Mouse (Mus musculus) intestine, postnatal 0 days (tissue): ENCODE measurements at regions not wholly inside any gene's neighbourhood (a gene's known extent, or its start where the extent isn't known, plus 50 kb on each side); places are given as distances from the start of the nearest gene placed in this dataset.

Experiments used
- ATAC-seq: fragments of 200-750 bp; cut with Nextera tagmentation; 2 replicates; pipeline ENCODE4 v1.8.0; 2017; ENCODE audit warnings: mild to moderate bottlenecking, moderate TSS enrichment, moderate library complexity
- H3K27ac ChIP-seq: fragments of 300-500 bp; sonication (generic); 2 replicates; pipeline ENCODE4 v1.5.1; 2014; ENCODE audit warnings: mild to moderate bottlenecking, low read depth, low read length, moderate library complexity
- H3K27me3 ChIP-seq: fragments of 300-500 bp; sonication (generic); replicated peaks from 2 replicates; pipeline ENCODE4 v1.6.1; 2014; ENCODE audit warnings: low read length, mixed read lengths; ENCODE audit not compliant: control insufficient read depth, insufficient read depth
- H3K36me3 ChIP-seq: fragments of 300-500 bp; sonication (generic); 2 replicates; pipeline ENCODE4 v1.6.1; 2014; ENCODE audit warnings: mild to moderate bottlenecking, moderate library complexity; ENCODE audit not compliant: control insufficient read depth, insufficient read depth
- H3K4me1 ChIP-seq: fragments of 300-500 bp; sonication (generic); replicated peaks from 2 replicates; pipeline ENCODE4 v1.6.1; 2014; ENCODE audit warnings: antibody characterized with exemption, low read length, mixed read lengths; ENCODE audit not compliant: control insufficient read depth, insufficient read depth
- H3K4me2 ChIP-seq: fragments of 300-500 bp; sonication (generic); replicated peaks from 2 replicates; pipeline ENCODE4 v1.6.1; 2014; ENCODE audit warnings: low read depth, mild to moderate bottlenecking, moderate library complexity
- H3K4me3 ChIP-seq: fragments of 300-500 bp; sonication (generic); 2 replicates; pipeline ENCODE4 v1.5.1; 2014; ENCODE audit warnings: low read depth, low read length
- H3K9ac ChIP-seq: fragments of 300-500 bp; sonication (generic); 2 replicates; pipeline ENCODE4 v1.6.1; 2014; ENCODE audit warnings: mild to moderate bottlenecking, low read depth, low read length
- H3K9me3 ChIP-seq: fragments of 300-500 bp; sonication (generic); 2 replicates; pipeline ENCODE4 v1.6.1; 2016; ENCODE audit warnings: mixed run types; ENCODE audit not compliant: control insufficient read depth
- CTCF ChIP-seq: sonication (generic); IDR thresholded peaks from 2 replicates; pipeline ENCODE4 v1.5.1; 2016; ENCODE audit warnings: low read depth, mild to moderate bottlenecking, control low read depth, antibody characterized with exemption, moderate library complexity
- WGBS: fragments of 180-500 bp; shearing (Covaris S2); extraction: QIAGEN DNeasy Blood & Tissue Kit; methylation state at CpG from one replicate; pipeline ENCODE4 v1.1.7; 2014; 5-methylcytosine and 5-hydroxymethylcytosine counted together

- 65% methylated on average over 3 of the region's 3 CpGs for WGBS
These were observed 227.4 kb upstream of the Tmem132c start for GRCm38 (mm10) chr5:127014166-127014565.

GRCm38 (mm10) chr5:127016467-127017060, 225.0 kb upstream of the Tmem132c start:
- no peak overlapping the region for H3K4me2 ChIP-seq
- no peak overlapping the region for H3K9ac ChIP-seq
- no peak for ATAC-seq
- WGBS: 60% methylated on average over 4 of the region's 4 CpGs
- H3K36me3 ChIP-seq: no peaks in the 10 kb centered on the region
- TF ChIP-seq CTCF: no peak
- no peak overlapping the region for H3K4me3 ChIP-seq
- H3K27me3 ChIP-seq: no peaks in the 10 kb centered on the region
- H3K4me1 ChIP-seq: no peaks in the 10 kb centered on the region
- H3K27ac ChIP-seq: no peak overlapping the region
- H3K9me3 ChIP-seq: no peaks in the 10 kb centered on the region

More at GRCm38 (mm10) chr5:127014166-127014565, 227.4 kb upstream of the Tmem132c start:
- Histone ChIP-seq H3K9ac (no peak overlapping the region), H3K27ac (no peak overlapping the region), H3K4me3 (no peak overlapping the region), H3K4me1 (no peaks in the 10 kb centered on the region), H3K27me3 (no peaks in the 10 kb centered on the region), H3K36me3 (no peaks in the 10 kb centered on the region), H3K4me2 (no peak overlapping the region), H3K9me3 (no peaks in the 10 kb centered on the region)
- ATAC-seq: no peak
- no peak for TF ChIP-seq CTCF

GRCm38 (mm10) chr5:127017971-127018370, 223.6 kb upstream of the Tmem132c start:
- no peak overlapping the region for H3K4me2 ChIP-seq
- no peaks in the 10 kb centered on the region for H3K4me1 ChIP-seq
- no peak overlapping the region for H3K9ac ChIP-seq
- no peak for ATAC-seq
- no peak overlapping the region for H3K27ac ChIP-seq
- no peaks in the 10 kb centered on the region for H3K27me3 ChIP-seq
- H3K36me3 ChIP-seq: no peaks in the 10 kb centered on the region
- no peak overlapping the region for H3K4me3 ChIP-seq
- no peaks in the 10 kb centered on the region for H3K9me3 ChIP-seq
- TF ChIP-seq CTCF: no peak
- 83% methylated on average over 4 of the region's 4 CpGs for WGBS

GRCm38 (mm10) chr5:127036472-127036871, 205.1 kb upstream of the Tmem132c start:
- no peak overlapping the region for H3K4me3 ChIP-seq
- H3K9ac ChIP-seq: no peak overlapping the region
- ATAC-seq: no peak
- 32% methylated on average over 5 of the region's 5 CpGs for WGBS
- H3K4me1 ChIP-seq: no peaks in the 10 kb centered on the region
- H3K36me3 ChIP-seq: no peaks in the 10 kb centered on the region
- no peak for TF ChIP-seq CTCF
- H3K4me2 ChIP-seq: no peak overlapping the region
- H3K27me3 ChIP-seq: no peaks in the 10 kb centered on the region
- H3K9me3 ChIP-seq: no peaks in the 10 kb centered on the region
- H3K27ac ChIP-seq: no peak overlapping the region

GRCm38 (mm10) chr5:127057770-127058169, 183.8 kb upstream of the Tmem132c start:
- no peak overlapping the region for H3K4me3 ChIP-seq
- 68% methylated on average over 4 of the region's 4 CpGs for WGBS
- no peaks in the 10 kb centered on the region for H3K4me1 ChIP-seq
- H3K27ac ChIP-seq: no peak overlapping the region
- H3K9ac ChIP-seq: no peak overlapping the region
- peak; percentile 25; the same call in 1 of the 2 replicates for TF ChIP-seq CTCF
- no peaks in the 10 kb centered on the region for H3K27me3 ChIP-seq
- H3K9me3 ChIP-seq: no peaks in the 10 kb centered on the region
- ATAC-seq: no peak
- H3K36me3 ChIP-seq: no peaks in the 10 kb centered on the region
- no peak overlapping the region for H3K4me2 ChIP-seq

GRCm38 (mm10) chr5:127074327-127074726, 167.3 kb upstream of the Tmem132c start:
- no peak overlapping the region for H3K27ac ChIP-seq
- no peak overlapping the region for H3K9ac ChIP-seq
- no peak overlapping the region for H3K4me3 ChIP-seq
- ATAC-seq: peak; percentile 65; the same call in 1 of the 2 replicates
- H3K4me1 ChIP-seq: no peaks in the 10 kb centered on the region
- H3K36me3 ChIP-seq: no peaks in the 10 kb centered on the region
- no peaks in the 10 kb centered on the region for H3K9me3 ChIP-seq
- no peak overlapping the region for H3K4me2 ChIP-seq
- TF ChIP-seq CTCF: no peak
- H3K27me3 ChIP-seq: no peaks in the 10 kb centered on the region
- WGBS: 31% methylated on average over 4 of the region's 4 CpGs
